Mouse (Mus musculus): ENCODE results near the gene Wnt3. TPM values are rescaled to one million over a fixed set of nuclear protein-coding genes. Genes with fewer than 3 reads are reported as not detected.

The Wnt3 gene
- polyA plus RNA-seq, 1 experiment from 2014 or later, result 0.51 TPM

DNA sequence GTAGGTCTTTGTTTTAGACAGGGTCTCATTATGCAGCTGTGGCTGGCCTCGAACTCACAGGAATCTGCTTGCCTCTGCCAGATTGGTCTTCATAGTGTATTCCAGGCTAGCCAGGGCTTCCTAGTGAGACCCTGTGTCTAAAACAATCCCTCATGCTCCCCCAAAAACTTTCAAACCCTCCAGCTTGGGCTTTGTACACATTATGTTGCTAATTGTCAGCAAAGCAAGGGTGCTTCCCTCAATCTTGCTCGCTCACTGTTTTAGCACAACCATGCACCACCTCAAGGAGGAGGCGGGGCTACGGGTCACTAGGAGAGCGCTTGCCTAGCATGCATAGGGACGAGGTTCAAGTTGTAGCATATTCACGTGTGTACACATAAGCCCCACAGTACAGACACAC is 54.9 kb downstream of the Wnt3 start:
- Histone ChIP-seq H3K4me3 (ENCODE audit: low read depth, low read length) (no peak overlapping the region), H3K4me2 (replicated peaks; ENCODE audit: low read depth) (no peak overlapping the region), H3K27ac (ENCODE audit: low read depth, low read length) (no peak overlapping the region), H3K36me3 (ENCODE audit: control insufficient read depth, insufficient read depth) (peaks cover 29% of the 10 kb centered on the region; the same call in 1 of the 2 replicates), H3K27me3 (replicated peaks; ENCODE audit: control insufficient read depth, insufficient read depth, low read length) (no peaks in the 10 kb centered on the region), H3K4me1 (replicated peaks; ENCODE audit: control insufficient read depth, insufficient read depth, low read length) (no peaks in the 10 kb centered on the region), H3K9me3 (ENCODE audit: control insufficient read depth) (no peaks in the 10 kb centered on the region), H3K9ac (ENCODE audit: low read depth, low read length) (no peak overlapping the region)
- WGBS, result 75% methylated on average over 7 of the region's 7 CpGs
- TF ChIP-seq CTCF (IDR thresholded peaks at IDR 0.05; ENCODE audit: low read depth), result no peak
- no peak for ATAC-seq

DNA sequence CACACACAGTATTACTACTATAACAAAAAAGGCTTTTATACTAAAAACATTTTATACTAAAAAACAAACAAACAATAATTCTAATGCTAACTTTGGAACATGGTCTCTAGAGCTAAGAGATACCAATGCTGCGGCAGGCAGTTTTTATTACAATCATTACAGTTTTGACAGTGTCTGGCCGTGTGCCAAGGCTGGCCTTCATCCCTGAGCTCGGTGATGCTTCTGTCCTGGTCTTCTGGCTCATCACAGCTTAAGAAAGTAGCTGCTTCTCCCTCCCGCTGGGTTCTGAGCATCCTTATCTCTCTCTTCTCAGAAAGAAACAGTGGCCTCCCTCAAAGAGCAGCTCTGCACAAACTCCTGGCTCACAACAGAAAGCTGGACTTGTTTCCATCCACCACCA is 56.0 kb downstream of the Wnt3 start:
- Histone ChIP-seq H3K9me3 (ENCODE audit: control insufficient read depth) (no peaks in the 10 kb centered on the region), H3K27me3 (replicated peaks; ENCODE audit: control insufficient read depth, insufficient read depth, low read length) (no peaks in the 10 kb centered on the region), H3K36me3 (ENCODE audit: control insufficient read depth, insufficient read depth) (peaks cover 18% of the 10 kb centered on the region; the same call in 1 of the 2 replicates), H3K9ac (ENCODE audit: low read depth, low read length) (no peak overlapping the region), H3K4me3 (ENCODE audit: low read depth, low read length) (no peak overlapping the region), H3K4me1 (replicated peaks; ENCODE audit: control insufficient read depth, insufficient read depth, low read length) (no peaks in the 10 kb centered on the region), H3K27ac (ENCODE audit: low read depth, low read length) (no peak overlapping the region), H3K4me2 (replicated peaks; ENCODE audit: low read depth) (no peak overlapping the region)
- no peak for TF ChIP-seq CTCF (IDR thresholded peaks at IDR 0.05; ENCODE audit: low read depth)
- 38% methylated on average over 4 of the region's 4 CpGs for WGBS
- ATAC-seq, result no peak

DNA sequence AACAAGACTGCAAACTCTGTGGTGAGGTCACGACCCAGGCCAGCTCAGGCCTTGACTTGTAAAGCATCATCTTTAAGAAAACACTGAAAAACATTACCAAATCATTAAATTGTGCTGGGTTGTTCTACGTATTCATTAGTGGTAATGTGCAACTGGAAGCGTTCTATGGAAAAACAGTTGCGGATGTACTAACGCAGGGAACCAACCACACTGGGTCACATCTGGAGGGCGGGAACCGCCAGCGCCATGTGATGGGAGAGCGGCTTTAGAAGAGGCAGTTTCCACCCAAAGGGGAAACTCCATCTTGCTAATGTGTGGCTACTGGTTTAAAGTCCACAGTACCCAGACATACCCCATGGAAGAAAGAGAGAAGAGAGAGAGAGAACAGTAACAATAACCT is 56.5 kb downstream of the Wnt3 start:
- H3K4me1 ChIP-seq (replicated peaks; ENCODE audit: control insufficient read depth, insufficient read depth, low read length), result no peaks in the 10 kb centered on the region
- H3K4me2 ChIP-seq (replicated peaks; ENCODE audit: low read depth), result no peak overlapping the region
- no peak overlapping the region for H3K4me3 ChIP-seq (ENCODE audit: low read depth, low read length)
- no peaks in the 10 kb centered on the region for H3K27me3 ChIP-seq (replicated peaks; ENCODE audit: control insufficient read depth, insufficient read depth, low read length)
- ATAC-seq, result no peak
- no peak overlapping the region for H3K9ac ChIP-seq (ENCODE audit: low read depth, low read length)
- WGBS, result 90% methylated on average over 9 of the region's 9 CpGs
- H3K9me3 ChIP-seq (ENCODE audit: control insufficient read depth), result no peaks in the 10 kb centered on the region
- H3K27ac ChIP-seq (ENCODE audit: low read depth, low read length), result no peak overlapping the region
- H3K36me3 ChIP-seq (ENCODE audit: control insufficient read depth, insufficient read depth), result peaks cover 16% of the 10 kb centered on the region; the same call in 1 of the 2 replicates
- TF ChIP-seq CTCF (IDR thresholded peaks at IDR 0.05; ENCODE audit: low read depth), result no peak

DNA sequence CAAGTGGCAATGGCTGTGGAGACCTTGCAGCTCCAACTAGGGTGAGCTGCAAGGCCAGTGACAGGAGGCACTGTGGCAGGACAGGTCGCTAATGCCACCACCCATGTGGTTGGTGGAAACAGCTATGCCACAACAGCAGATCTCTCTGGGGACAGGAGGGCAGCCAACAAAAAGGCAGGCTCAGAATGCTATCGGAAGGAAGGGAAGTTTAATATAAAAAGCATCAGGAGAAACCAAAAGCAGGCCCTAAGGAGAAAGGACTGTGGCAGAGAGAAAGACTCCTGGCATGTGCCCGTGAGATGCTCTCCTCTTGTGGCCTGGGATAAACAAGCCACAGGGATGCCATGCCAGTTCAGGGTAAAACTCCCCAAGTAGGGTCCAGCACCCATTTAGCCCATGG is 57.8 kb downstream of the Wnt3 start:
- peaks cover 6% of the 10 kb centered on the region; the same call in 1 of the 2 replicates for H3K36me3 ChIP-seq (ENCODE audit: control insufficient read depth, insufficient read depth)
- H3K4me2 ChIP-seq (replicated peaks; ENCODE audit: low read depth), result no peak overlapping the region
- no peak for TF ChIP-seq CTCF (IDR thresholded peaks at IDR 0.05; ENCODE audit: low read depth)
- H3K4me1 ChIP-seq (replicated peaks; ENCODE audit: control insufficient read depth, insufficient read depth, low read length), result no peaks in the 10 kb centered on the region
- no peaks in the 10 kb centered on the region for H3K27me3 ChIP-seq (replicated peaks; ENCODE audit: control insufficient read depth, insufficient read depth, low read length)
- H3K27ac ChIP-seq (ENCODE audit: low read depth, low read length), result no peak overlapping the region
- 88% methylated on average over 3 of the region's 3 CpGs for WGBS
- H3K9ac ChIP-seq (ENCODE audit: low read depth, low read length), result no peak overlapping the region
- no peaks in the 10 kb centered on the region for H3K9me3 ChIP-seq (ENCODE audit: control insufficient read depth)
- H3K4me3 ChIP-seq (ENCODE audit: low read depth, low read length), result no peak overlapping the region
- ATAC-seq, result no peak

DNA sequence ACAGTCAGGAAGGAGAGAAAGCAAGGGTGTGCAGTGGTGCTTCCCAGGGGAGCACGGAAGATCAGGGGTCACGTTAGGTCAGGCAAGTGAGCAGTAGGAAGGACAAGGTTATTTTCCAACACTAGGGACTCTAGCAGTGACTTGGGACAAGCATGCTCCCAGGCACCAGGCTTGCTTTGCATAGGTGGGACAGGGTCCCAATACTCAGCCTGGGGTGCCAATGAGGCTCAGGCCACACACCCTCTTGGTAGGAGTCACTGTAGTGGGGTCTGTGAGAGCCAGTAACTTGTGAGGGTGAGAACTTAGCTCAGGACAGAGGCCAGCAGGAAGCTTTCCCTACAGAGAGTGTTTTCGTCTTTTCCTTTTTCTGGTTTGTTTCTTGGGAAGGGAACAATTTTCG is 58.4 kb downstream of the Wnt3 start:
- no peaks in the 10 kb centered on the region for H3K4me1 ChIP-seq (replicated peaks; ENCODE audit: control insufficient read depth, insufficient read depth, low read length)
- 89% methylated on average over 4 of the region's 4 CpGs for WGBS
- ATAC-seq, result no peak
- no peak overlapping the region for H3K27ac ChIP-seq (ENCODE audit: low read depth, low read length)
- TF ChIP-seq CTCF (IDR thresholded peaks at IDR 0.05; ENCODE audit: low read depth), result no peak
- no peak overlapping the region for H3K9ac ChIP-seq (ENCODE audit: low read depth, low read length)
- peaks cover 6% of the 10 kb centered on the region; the same call in 1 of the 2 replicates for H3K36me3 ChIP-seq (ENCODE audit: control insufficient read depth, insufficient read depth)
- H3K4me3 ChIP-seq (ENCODE audit: low read depth, low read length), result no peak overlapping the region
- H3K27me3 ChIP-seq (replicated peaks; ENCODE audit: control insufficient read depth, insufficient read depth, low read length), result no peaks in the 10 kb centered on the region
- H3K4me2 ChIP-seq (replicated peaks; ENCODE audit: low read depth), result no peak overlapping the region
- H3K9me3 ChIP-seq (ENCODE audit: control insufficient read depth), result no peaks in the 10 kb centered on the region

DNA sequence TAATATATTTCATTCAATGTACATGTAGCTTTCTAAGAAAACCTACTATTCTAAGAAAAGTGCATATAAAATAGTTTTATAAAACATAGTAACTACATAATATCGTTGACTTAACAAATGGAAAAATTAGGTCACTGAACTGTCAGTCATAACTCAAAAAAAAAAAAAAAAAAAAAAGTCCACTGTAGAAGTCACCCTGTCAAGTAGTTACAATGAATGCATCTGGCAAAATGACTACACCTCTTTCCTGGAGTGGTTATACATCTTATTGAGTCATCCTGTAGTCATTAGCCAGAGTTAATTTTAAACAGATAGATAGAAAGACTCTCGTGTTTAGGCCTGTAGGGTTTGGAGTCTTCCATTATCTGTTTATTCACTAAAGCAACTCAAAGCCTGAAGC is 65.0 kb downstream of the Wnt3 start:
- no peak overlapping the region for H3K4me3 ChIP-seq (ENCODE audit: low read depth, low read length)
- H3K4me1 ChIP-seq (replicated peaks; ENCODE audit: control insufficient read depth, insufficient read depth, low read length), result no peaks in the 10 kb centered on the region
- H3K27me3 ChIP-seq (replicated peaks; ENCODE audit: control insufficient read depth, insufficient read depth, low read length), result no peaks in the 10 kb centered on the region
- no peak overlapping the region for H3K4me2 ChIP-seq (replicated peaks; ENCODE audit: low read depth)
- no peaks in the 10 kb centered on the region for H3K9me3 ChIP-seq (ENCODE audit: control insufficient read depth)
- 54% methylated on average over 2 of the region's 2 CpGs for WGBS
- TF ChIP-seq CTCF (IDR thresholded peaks at IDR 0.05; ENCODE audit: low read depth), result no peak
- ATAC-seq, result no peak
- no peak overlapping the region for H3K9ac ChIP-seq (ENCODE audit: low read depth, low read length)
- peaks cover 3% of the 10 kb centered on the region; the same call in 1 of the 2 replicates for H3K36me3 ChIP-seq (ENCODE audit: control insufficient read depth, insufficient read depth)
- H3K27ac ChIP-seq (ENCODE audit: low read depth, low read length), result no peak overlapping the region

DNA sequence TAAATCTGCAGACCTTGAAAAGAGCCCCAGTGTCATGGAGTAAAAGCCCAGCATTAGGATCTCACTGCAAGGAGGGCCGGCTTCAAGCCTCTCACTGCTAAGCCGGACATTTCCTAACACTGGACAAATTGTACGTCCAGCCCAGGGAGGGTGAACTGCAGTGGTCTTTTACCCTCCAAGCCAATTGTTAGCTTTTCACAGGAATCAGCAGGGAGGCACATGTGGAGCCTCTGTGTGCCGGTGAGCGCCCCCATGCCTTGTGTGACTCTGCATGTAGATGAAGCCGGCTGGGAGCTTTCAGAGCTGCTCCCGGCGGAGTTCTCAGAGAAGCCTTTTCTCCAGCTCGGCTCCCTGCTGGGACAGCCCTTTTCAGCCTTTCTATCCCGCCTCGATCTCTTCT is 66.9 kb downstream of the Wnt3 start:
- no peak overlapping the region for H3K4me2 ChIP-seq (replicated peaks; ENCODE audit: low read depth)
- 48% methylated on average over 11 of the region's 11 CpGs for WGBS
- no peak for ATAC-seq
- no peaks in the 10 kb centered on the region for H3K4me1 ChIP-seq (replicated peaks; ENCODE audit: control insufficient read depth, insufficient read depth, low read length)
- H3K4me3 ChIP-seq (ENCODE audit: low read depth, low read length), result no peak overlapping the region
- no peaks in the 10 kb centered on the region for H3K9me3 ChIP-seq (ENCODE audit: control insufficient read depth)
- no peak for TF ChIP-seq CTCF (IDR thresholded peaks at IDR 0.05; ENCODE audit: low read depth)
- no peak overlapping the region for H3K27ac ChIP-seq (ENCODE audit: low read depth, low read length)
- H3K27me3 ChIP-seq (replicated peaks; ENCODE audit: control insufficient read depth, insufficient read depth, low read length), result no peaks in the 10 kb centered on the region
- no peaks in the 10 kb centered on the region; the same call in 1 of the 2 replicates for H3K36me3 ChIP-seq (ENCODE audit: control insufficient read depth, insufficient read depth)
- no peak overlapping the region for H3K9ac ChIP-seq (ENCODE audit: low read depth, low read length)

Measured in intestine, postnatal 0 days (tissue).